Mouse (Mus musculus) liver, embryonic 13.5 days (tissue): ENCODE results near the gene Morf4l1. TPM values are rescaled to one million over a fixed set of nuclear protein-coding genes. Genes with fewer than 3 reads are reported as not detected.

Source experiments
- ATAC-seq: fragments of 200-750 bp; cut with Nextera tagmentation; 2 replicates; pipeline ENCODE4 v1.8.0; 2017; ENCODE audit warnings: low read depth, mild to moderate bottlenecking, moderate number of reproducible peaks, moderate library complexity
- DNase-seq: peaks from one replicate; pipeline ENCODE4 v3.0.0; 2022
- H3K27ac ChIP-seq: fragments of 300-500 bp; sonication (generic); 2 replicates; pipeline ENCODE4 v1.5.1; 2015; ENCODE audit warnings: moderate library complexity, mild to moderate bottlenecking, inconsistent platforms
- H3K27me3 ChIP-seq: fragments of 300-500 bp; sonication (generic); 2 replicates; pipeline ENCODE4 v1.6.1; 2015; ENCODE audit warnings: mild to moderate bottlenecking, inconsistent platforms
- H3K36me3 ChIP-seq: fragments of 300-500 bp; sonication (generic); 2 replicates; pipeline ENCODE4 v1.6.1; 2015; ENCODE audit warnings: mild to moderate bottlenecking, inconsistent platforms
- H3K4me1 ChIP-seq: fragments of 300-500 bp; sonication (generic); replicated peaks from 2 replicates; pipeline ENCODE4 v1.6.1; 2015; ENCODE audit warnings: inconsistent platforms
- H3K4me2 ChIP-seq: fragments of 300-500 bp; sonication (generic); 2 replicates; pipeline ENCODE4 v1.6.1; 2015; ENCODE audit warnings: inconsistent platforms, mild to moderate bottlenecking, moderate library complexity
- H3K4me3 ChIP-seq: fragments of 300-500 bp; sonication (generic); replicated peaks from 2 replicates; pipeline ENCODE4 v1.5.1; 2015; ENCODE audit warnings: mild to moderate bottlenecking, inconsistent platforms
- H3K9ac ChIP-seq: fragments of 300-500 bp; sonication (generic); 2 replicates; pipeline ENCODE4 v1.6.1; 2015; ENCODE audit warnings: mild to moderate bottlenecking, inconsistent platforms
- H3K9me3 ChIP-seq: fragments of 300-500 bp; sonication (generic); replicated peaks from 2 replicates; pipeline ENCODE4 v1.6.1; 2016; ENCODE audit warnings: inconsistent platforms
- WGBS: fragments of 180-500 bp; shearing (Covaris S2); methylation state at CpG from one replicate; pipeline ENCODE4 v1.1.7; 2015; ENCODE audit not compliant: insufficient replicate concordance; 5-methylcytosine and 5-hydroxymethylcytosine counted together
- polyA plus RNA-seq: library from polyadenylated mRNA; unstranded; fragments of >200 nt; fragmentation: Nextera tagmentation; extraction: Ambion mirVana; gene quantifications from 2 replicates; pipeline ENCODE4 v1.2.1, GENCODE M21; 2015

Morf4l1 gene
- polyA plus RNA-seq, 1 experiment from 2014 or later = 141 TPM

DNA sequence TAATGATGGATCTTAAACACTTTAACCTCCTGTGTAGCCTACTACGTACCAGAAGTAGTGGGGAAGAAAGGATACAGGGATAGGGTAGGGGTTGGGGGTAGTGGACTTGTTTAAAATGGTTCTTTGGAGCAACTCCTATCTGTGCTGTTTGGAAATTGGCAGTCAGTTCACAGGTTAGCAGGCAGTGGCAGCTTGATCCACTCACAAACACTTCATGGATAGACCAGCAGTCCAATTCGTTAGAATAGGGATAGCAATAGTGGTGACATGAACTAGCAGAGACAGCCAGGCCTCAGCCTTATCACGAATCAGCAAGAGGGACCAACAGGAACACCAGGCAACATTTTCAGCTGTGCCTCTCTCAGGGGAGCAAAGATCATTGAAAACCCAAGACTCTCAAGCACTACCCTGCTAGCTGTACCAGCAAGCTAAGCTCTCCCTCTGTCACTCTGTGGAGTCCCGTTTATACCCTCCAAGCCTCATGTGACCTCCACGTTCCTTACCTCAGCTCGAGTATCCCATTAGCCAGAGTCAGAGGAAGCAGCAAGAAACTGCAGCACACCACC, 14.1 kb upstream of the Morf4l1 start:
- Histone ChIP-seq H3K4me3 (no peak overlapping the region), H3K36me3 (no peaks in the 10 kb centered on the region), H3K9me3 (no peaks in the 10 kb centered on the region), H3K4me1 (peaks cover 14% of the 10 kb centered on the region; the same call in 1 of the 2 replicates), H3K4me2 (no peak overlapping the region), H3K9ac (no peak overlapping the region), H3K27ac (no peak overlapping the region), H3K27me3 (no peaks in the 10 kb centered on the region)
- 53% methylated on average over 6 of the region's 6 CpGs for WGBS
- DNase-seq (no peak), ATAC-seq (no peak)

DNA sequence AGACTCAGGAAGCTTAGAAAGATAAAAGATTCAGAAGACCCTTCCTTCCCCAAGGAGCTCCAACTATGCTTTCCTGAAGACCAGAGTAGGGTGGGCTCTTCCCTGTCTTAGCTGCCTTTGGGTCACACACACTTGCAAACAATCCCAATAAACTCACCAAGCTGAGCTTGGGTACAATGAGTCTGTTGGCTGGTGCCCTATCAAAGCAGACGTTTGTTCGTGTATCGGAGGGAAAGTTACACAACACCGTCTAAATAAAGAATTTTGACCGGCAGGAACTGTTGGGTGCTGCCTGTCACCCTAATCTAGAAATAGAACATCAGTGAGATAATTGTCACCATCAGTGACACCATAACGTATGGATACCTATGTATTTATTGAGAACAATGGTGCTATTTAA, 12.6 kb upstream of the Morf4l1 start:
- Histone ChIP-seq H3K4me2 (peak overlapping the region; percentile 69), H3K4me1 (peaks cover 14% of the 10 kb centered on the region; the same call in 1 of the 2 replicates), H3K27me3 (no peaks in the 10 kb centered on the region), H3K9ac (peak overlapping the region; percentile 31), H3K9me3 (no peaks in the 10 kb centered on the region), H3K36me3 (no peaks in the 10 kb centered on the region), H3K27ac (no peak overlapping the region), H3K4me3 (peak overlapping the region; percentile 55)
- no peak for DNase-seq
- ATAC-seq = no peak
- WGBS = 40% methylated on average over 6 of the region's 6 CpGs

DNA sequence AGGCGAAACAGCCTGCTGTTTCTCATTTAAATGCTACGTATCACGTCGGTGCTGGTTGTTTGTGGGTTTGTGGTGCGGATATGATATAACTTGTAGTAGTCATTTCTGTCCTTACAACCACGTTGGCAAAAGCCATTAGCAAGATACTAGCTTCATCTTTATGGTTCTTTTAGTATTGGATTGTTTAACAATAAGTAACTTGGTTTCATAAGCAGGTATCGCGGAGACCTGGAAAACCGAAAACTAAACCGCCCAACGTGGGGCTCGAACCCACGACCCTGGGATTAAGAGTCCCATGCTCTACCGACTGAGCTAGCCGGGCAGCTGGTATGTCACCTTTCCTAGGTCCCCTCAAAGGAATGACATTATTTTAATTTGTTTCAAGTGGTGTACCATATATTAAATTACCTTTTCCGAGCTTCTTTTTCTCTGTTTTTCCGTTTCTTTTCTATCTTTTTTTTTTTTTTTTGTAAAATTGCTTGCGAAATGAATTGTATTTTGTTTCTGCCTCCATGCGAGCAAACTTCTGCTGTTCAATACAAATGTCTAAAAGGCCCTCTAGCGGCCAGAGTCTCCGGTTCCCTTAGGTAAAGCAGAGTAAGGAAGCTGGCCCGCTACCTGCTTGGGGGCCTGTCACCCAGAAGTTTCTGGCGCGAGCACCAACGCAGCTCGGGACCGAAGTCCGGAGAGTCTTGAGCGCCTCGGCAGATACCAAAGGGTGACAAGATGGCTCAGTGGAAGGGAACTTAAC, 11.9 kb upstream of the Morf4l1 start:
- ATAC-seq (peak; percentile 91), DNase-seq (peak; percentile 75)
- 0 out of 2 replicates have a peak overlapping the region, but pooled peaks have one; percentile 34 for H3K27ac ChIP-seq
- H3K4me1 ChIP-seq = peaks cover 14% of the 10 kb centered on the region; the same call in 1 of the 2 replicates
- peak overlapping the region; percentile 69 for H3K4me2 ChIP-seq
- no peaks in the 10 kb centered on the region for H3K27me3 ChIP-seq
- H3K9me3 ChIP-seq = no peaks in the 10 kb centered on the region
- H3K4me3 ChIP-seq = peak overlapping the region; percentile 55
- WGBS = under 1% methylated on average over 30 of the region's 30 CpGs
- no peaks in the 10 kb centered on the region for H3K36me3 ChIP-seq
- peak overlapping the region; percentile 63 for H3K9ac ChIP-seq

- Histone ChIP-seq H3K4me3 (peak overlapping the region; percentile 55), H3K4me2 (peak overlapping the region; percentile 69), H3K36me3 (no peaks in the 10 kb centered on the region), H3K27me3 (no peaks in the 10 kb centered on the region), H3K4me1 (peaks cover 14% of the 10 kb centered on the region; the same call in 1 of the 2 replicates), H3K27ac (0 out of 2 replicates have a peak overlapping the region, but pooled peaks have one; percentile 34), H3K9me3 (no peaks in the 10 kb centered on the region), H3K9ac (peak overlapping the region; percentile 63)
- no peak for ATAC-seq
- DNase-seq = peak; percentile 12
- 13% methylated on average over 7 of the region's 7 CpGs for WGBS
Observed at GRCm38 (mm10) chr9:90125416-90126099, 11.0 kb upstream of the Morf4l1 start.

- WGBS = 48% methylated on average over 8 of the region's 8 CpGs
- Histone ChIP-seq H3K4me3 (no peak overlapping the region), H3K27me3 (no peaks in the 10 kb centered on the region), H3K4me1 (peaks cover 14% of the 10 kb centered on the region; the same call in 1 of the 2 replicates), H3K27ac (no peak overlapping the region), H3K4me2 (0 out of 2 replicates have a peak overlapping the region, but pooled peaks have one; percentile 6), H3K9ac (no peak overlapping the region), H3K9me3 (no peaks in the 10 kb centered on the region), H3K36me3 (no peaks in the 10 kb centered on the region)
- ATAC-seq = no peak
- DNase-seq = no peak
Observed at GRCm38 (mm10) chr9:90124873-90125245, 10.3 kb upstream of the Morf4l1 start.

- no peak overlapping the region for H3K4me2 ChIP-seq
- H3K4me3 ChIP-seq = no peak overlapping the region
- no peaks in the 10 kb centered on the region for H3K9me3 ChIP-seq
- no peak for DNase-seq
- no peak overlapping the region for H3K27ac ChIP-seq
- H3K27me3 ChIP-seq = no peaks in the 10 kb centered on the region
- ATAC-seq = no peak
- H3K9ac ChIP-seq = no peak overlapping the region
- peaks cover 14% of the 10 kb centered on the region; the same call in 1 of the 2 replicates for H3K4me1 ChIP-seq
- 51% methylated on average over 11 of the region's 11 CpGs for WGBS
- H3K36me3 ChIP-seq = no peaks in the 10 kb centered on the region
Observed at GRCm38 (mm10) chr9:90124156-90124872, 9.7 kb upstream of the Morf4l1 start.

DNA sequence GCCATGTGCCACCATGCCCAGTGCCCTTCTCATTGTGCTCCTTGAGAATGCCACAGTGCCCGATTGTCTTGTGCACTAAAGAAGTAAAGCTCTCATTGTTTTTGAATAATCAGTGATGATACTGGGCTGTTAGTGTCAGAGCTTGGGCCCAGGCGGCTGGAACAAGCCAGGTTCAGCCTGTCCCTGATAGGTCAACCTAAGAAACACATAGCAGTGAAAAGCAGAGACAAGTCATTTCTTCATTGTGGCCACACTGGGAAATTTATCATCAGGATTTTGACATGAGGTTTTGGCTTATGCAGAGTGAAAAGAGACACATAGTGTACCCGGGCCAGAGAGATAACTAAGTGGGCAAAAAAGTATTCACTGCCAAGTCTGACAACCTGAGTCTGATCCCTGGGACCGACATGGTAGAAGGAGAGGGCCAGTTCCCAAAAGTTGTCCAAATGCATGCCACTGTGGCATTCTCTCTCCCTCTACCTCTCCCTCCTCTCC, 7.7 kb upstream of the Morf4l1 start:
- Histone ChIP-seq H3K36me3 (no peaks in the 10 kb centered on the region), H3K9me3 (no peaks in the 10 kb centered on the region), H3K4me3 (no peak overlapping the region), H3K4me2 (no peak overlapping the region), H3K27me3 (no peaks in the 10 kb centered on the region), H3K27ac (no peak overlapping the region), H3K4me1 (peaks cover 14% of the 10 kb centered on the region), H3K9ac (no peak overlapping the region)
- DNase-seq (no peak), ATAC-seq (no peak)
- 55% methylated on average over 4 of the region's 4 CpGs for WGBS

DNA sequence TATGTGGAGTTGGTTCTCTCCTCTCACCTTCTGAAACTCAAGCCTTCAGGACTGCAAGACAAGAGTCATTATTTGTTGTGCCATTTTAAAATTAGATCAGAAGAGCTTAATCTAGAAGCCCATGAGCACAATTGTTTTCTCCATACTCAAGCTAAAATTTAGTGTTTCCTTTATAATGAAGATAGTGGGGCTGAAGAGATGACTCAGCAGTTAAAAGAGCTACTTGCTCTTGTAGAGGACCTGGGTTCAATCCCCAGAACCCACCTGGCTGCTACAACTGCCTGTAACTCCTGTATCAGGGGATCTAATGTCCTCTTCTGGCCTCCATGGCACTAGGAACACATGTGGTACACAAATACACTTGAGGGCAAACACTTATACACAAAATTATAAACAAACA, 2.7 kb upstream of the Morf4l1 start:
- Histone ChIP-seq H3K4me3 (no peak overlapping the region), H3K9ac (no peak overlapping the region), H3K4me1 (peaks cover 15% of the 10 kb centered on the region), H3K27me3 (no peaks in the 10 kb centered on the region), H3K36me3 (no peaks in the 10 kb centered on the region), H3K9me3 (no peaks in the 10 kb centered on the region), H3K4me2 (no peak overlapping the region), H3K27ac (no peak overlapping the region)
- ATAC-seq (no peak), DNase-seq (no peak)

GRCm38 (mm10) chr9:90115308-90115700, 730 bp upstream of the Morf4l1 start:
- H3K4me3 ChIP-seq = peak overlapping the region; percentile 98
- no peak overlapping the region for H3K27ac ChIP-seq
- peak overlapping the region; percentile 71 for H3K9ac ChIP-seq
- H3K4me1 ChIP-seq = peaks cover 33% of the 10 kb centered on the region
- no peak for ATAC-seq
- H3K9me3 ChIP-seq = no peaks in the 10 kb centered on the region
- H3K36me3 ChIP-seq = no peaks in the 10 kb centered on the region
- no peaks in the 10 kb centered on the region for H3K27me3 ChIP-seq
- DNase-seq = no peak
- peak overlapping the region; percentile 81 for H3K4me2 ChIP-seq

DNA sequence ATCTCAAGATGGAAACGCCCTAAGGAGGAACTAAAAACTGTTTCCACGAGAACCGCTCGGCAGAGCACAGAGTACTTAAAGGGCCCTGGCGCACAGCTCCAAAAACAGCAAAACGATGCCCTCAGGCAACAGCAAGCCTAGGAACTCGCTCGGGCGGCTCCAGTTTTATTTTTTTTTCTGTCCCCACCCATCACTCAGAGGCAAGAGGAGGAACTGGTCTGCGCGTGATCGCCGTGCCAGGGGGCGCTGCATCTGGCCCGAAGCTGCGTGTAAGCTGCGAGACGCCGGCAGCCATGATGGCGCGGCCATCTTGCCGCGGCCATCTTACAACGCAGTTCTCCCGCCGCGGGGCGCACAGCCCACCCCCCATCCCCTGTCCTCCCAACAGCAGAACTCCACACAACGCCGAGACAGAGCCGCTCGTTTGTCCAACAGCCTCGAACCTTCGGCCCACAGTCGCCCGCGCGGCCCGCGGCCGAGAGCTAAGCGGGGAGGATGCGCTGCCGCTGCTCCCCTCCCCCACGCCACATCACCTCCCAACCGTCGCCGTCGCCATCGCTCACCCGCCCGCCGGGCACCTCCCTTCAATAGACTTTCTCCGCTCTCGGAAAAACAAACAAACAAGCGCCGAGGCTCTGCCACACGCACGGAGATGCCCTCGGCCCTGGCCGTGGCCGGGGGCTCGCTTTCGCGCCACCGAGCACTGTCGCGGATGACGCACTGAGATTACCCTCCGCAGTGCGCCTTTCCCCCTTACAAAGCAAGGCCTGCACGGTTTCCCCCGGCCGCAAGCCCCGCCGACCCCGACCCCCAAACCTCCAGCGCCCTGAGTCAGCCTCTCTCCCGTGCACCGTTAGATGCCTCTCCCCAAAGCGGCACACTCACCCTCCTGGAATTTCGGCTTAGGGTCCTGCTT, 665 bp downstream of the Morf4l1 start:
- ATAC-seq (peak; percentile 77), DNase-seq (peak; percentile 87)
- Histone ChIP-seq H3K36me3 (peaks cover 7% of the 10 kb centered on the region), H3K27ac (peak overlapping the region; percentile 99), H3K4me1 (peaks cover 46% of the 10 kb centered on the region), H3K4me2 (peak overlapping the region; percentile 88), H3K9ac (peak overlapping the region; percentile 97), H3K9me3 (no peaks in the 10 kb centered on the region), H3K4me3 (peak overlapping the region; percentile 98), H3K27me3 (no peaks in the 10 kb centered on the region)
- under 1% methylated on average over 82 of the region's 82 CpGs for WGBS
